Mouse (Mus musculus) embryo, embryonic 10 days (tissue): ENCODE measurements around the gene Ing4.

Experiments
- DNase-seq: peaks from one replicate; pipeline ENCODE4 v3.0.0-alpha.2; 2015; ENCODE audit warnings: low spot score

The Ing4 gene

DNA sequence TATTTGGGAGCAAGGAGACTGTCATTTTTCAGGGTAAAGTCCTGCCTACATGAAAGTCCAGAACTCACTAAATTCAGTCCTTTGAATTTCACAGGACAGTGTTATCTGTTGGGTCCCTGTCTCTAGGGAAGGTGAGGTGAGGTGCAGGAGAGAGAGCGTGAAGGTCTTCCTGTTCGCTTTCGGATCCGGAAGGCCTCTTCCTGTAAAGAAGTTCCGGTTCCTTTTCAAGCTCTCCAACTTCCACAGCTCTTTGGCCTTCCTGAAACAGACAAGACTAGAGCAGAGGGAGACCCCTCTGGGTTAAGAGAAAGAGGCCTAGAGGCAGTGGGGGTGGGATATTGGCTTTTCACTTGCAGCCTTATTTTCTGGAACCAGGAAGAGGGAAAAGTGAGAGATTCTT, 52.8 kb downstream of the Ing4 start:
- DNase-seq: no peak

DNA sequence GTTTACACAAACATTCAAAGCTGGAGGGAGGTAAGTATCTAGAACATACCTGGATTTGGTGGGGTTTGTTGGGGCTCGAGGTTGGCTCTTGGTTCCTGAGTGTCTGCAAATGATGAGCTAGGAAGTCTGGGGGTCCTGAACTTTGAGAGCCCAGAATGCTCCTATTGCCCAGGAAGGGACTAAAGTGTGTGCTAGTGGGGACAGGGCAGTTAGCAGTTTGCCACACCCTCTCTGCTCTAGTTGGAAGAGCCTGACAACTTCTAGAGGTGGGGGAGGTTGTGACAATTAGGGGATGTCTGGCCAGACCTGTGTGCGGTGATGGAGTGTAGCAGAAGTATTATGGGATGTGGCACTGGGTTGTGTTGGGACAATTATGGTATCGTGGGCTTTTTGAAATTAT, 55.3 kb downstream of the Ing4 start:
- peak; percentile 21 for DNase-seq

DNA sequence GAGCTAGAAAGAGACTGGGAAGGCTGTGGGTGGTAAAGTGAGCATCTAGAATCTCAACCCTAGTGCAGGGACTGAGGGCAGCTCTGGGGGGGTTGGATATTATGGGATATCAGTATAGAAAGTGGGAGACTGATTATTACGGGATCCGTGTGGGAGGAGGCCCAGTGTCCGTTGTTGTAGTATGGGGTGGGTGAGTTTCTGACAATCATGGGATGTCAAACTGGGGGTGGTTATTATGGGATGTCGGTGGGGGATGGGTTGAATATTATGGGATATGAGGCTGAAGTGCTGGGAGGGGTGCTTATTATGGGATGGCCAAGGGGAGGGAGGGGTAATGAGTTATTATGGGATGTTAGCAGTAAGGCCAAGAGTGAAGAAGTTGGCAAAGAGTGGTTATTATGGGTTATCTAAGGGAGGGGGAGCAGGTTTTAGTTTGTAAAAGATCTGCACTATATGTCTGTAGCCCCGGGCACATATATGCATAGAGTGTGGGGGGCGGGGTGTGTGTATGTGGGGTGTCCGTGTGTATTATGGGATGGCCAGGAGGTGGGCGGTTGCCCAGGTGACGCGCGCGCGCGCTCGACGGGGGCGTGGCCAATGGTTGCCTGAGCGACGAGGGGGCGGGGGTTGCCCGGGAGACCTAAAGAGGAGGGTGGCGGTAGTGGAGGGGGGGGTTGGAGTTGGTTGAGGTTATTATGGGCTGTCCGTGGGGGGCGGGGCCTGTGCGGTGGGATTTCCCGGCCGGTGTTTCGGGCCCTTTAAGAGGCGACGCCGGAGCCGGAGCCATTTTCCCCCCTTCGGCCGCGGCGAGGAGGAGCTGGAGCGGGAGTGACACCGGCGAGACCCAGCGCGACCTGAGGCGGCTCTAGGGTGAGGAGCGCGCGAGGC, 56.1 kb downstream of the Ing4 start, which contains the start of gene Chd4:
Gene Chd4, plus strand, starts transcription at position 591 of the 888 bp plus-strand sequence.
- DNase-seq: peak; percentile 83

DNA sequence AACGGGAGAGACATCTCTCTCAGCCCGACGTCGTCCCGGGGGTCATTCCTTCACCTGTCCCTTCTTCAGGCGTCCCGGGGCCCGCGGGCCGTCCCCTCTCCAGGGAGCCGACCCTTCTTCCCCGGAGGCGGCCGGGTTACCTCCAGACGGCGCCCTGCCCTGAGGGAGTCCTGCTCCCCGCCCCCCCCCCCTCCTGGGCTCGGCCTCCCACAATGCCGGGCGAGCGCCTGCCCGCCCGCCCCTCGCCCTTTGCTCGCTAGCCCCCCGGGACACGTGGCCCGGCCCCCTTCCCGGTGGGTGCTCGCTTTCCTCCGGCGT, 56.7 kb downstream of the Ing4 start:
- DNase-seq: no peak

DNA sequence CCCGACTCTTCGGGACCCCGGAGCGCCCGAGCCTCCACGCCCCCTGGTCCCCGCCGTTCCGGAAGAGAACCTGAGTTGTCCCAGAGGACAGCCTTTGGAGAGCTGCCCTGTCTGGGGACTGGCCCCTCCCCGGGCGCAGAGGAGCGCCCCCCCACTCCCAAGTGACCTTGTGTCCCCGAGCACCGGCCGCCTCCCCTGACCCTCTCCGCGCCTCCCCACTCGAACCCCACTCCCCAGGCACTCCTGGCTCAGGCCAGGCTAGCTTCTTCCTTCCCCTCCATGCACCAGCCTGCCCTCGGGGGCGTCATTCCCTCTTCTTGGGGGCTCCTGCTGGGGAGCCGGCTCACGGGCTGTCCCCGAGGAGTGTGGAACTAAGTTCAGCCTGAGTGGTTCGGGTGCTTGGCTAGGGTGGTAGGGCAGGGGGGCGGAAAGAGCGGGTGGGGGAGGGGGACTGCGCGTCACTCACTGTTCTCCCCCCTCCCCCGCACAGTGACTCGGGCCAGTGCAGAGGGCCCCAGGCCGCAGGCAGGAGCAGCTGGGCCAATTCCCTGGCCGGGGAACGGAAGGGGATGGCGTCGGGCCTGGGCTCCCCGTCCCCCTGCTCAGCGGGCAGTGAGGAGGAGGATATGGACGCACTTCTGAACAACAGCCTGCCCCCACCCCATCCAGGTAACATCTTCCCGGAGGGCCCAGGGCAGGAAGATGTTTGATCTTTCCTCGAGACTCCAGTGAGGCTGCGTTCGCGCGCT, 57.2 kb downstream of the Ing4 start:
- DNase-seq: peak; percentile 60

DNA sequence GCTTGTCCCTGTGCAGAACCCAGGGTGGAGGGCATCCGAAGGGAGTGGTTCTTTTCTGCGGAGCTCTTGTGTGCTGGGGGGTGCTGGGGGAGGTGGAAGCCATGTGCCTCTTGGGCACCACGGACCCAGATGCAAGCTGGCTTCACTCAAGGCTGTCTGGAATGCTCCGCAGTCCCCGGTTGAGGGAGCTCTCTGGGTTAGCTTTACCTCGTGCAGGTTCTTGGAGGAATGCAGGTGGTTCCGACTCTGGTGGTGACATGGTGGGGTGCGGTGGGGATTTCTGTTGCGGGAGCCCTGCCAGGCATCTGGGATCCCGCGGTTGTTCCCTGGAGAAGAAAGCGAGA, 57.8 kb downstream of the Ing4 start:
- no peak for DNase-seq

DNA sequence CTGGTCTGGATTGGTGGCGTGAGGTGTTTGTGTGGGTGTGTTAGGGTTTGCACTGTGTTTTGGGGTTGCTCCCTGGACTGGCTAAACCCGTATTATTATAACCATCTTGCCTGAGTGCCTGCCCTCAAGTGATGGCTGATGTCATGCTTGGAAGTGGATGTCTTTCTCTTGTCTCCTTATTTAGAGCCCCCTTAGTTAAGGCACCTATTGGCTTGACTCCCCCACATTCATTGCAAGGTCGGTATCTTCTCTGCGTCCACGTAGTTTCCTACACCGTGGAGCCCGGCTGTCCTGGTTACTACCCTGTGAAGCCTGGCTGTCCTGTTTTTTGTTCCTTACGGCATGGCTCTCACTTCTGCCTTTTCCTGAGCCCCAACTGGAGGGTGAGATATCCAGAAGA, 58.4 kb downstream of the Ing4 start:
- DNase-seq: no peak

DNA sequence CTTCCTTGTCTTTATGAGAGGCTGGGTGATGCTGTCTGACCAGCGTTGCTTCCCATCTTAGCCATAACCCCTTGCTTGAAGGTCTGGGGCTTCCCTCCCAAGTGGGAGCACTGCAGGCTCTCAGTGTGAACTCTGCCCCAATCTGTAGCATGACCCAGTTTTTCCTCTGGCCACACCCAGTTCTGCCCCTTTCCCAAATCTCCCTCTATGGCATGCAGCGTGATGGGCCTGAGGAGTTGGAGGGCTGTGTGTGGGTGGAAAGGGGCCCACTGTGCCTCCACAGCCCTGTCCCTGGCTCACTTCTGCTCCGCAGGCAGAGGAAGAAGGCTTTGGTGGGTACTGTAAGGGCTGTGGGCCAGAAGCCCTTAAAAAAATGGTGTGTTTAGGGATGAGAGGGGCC, 59.0 kb downstream of the Ing4 start:
- DNase-seq: no peak
